Mouse (Mus musculus) bone marrow macrophage, adult 2 months (primary cell): ENCODE data around the gene Rtl1. TPM values are rescaled to one million over a fixed set of nuclear protein-coding genes. Genes with fewer than 3 reads are reported as not detected.

Source experiments
- H3K27ac ChIP-seq: 2 replicates; pipeline ENCODE4 v1.5.1; 2012; ENCODE audit warnings: low read depth, low read length; ENCODE audit not compliant: insufficient read depth
- H3K4me1 ChIP-seq: 2 replicates; pipeline ENCODE4 v1.6.1; 2012; ENCODE audit warnings: low read length; ENCODE audit not compliant: control insufficient read depth, insufficient read depth
- H3K4me3 ChIP-seq: 2 replicates; pipeline ENCODE4 v1.5.1; 2012; ENCODE audit warnings: mild to moderate bottlenecking, low read length, moderate library complexity; ENCODE audit not compliant: insufficient read depth
- CTCF ChIP-seq: IDR thresholded peaks from 2 replicates; pipeline ENCODE4 v1.5.1; 2012; ENCODE audit warnings: low read depth, mild to moderate bottlenecking, low read length, moderate library complexity
- POLR2A ChIP-seq: IDR thresholded peaks from 2 replicates; pipeline ENCODE4 v1.6.1; 2012; ENCODE audit warnings: mild to moderate bottlenecking, low read depth, low read length, borderline replicate concordance
- polyA plus RNA-seq: library from polyadenylated mRNA; stranded (reverse); fragments of >200 nt; gene quantifications from 2 replicates; pipeline ENCODE4 v1.2.4, GENCODE M21; 2012; ENCODE audit not compliant: missing spikeins, insufficient read depth, insufficient read length

Rtl1 gene
- polyA plus RNA-seq, result not detected in 2 replicates

DNA sequence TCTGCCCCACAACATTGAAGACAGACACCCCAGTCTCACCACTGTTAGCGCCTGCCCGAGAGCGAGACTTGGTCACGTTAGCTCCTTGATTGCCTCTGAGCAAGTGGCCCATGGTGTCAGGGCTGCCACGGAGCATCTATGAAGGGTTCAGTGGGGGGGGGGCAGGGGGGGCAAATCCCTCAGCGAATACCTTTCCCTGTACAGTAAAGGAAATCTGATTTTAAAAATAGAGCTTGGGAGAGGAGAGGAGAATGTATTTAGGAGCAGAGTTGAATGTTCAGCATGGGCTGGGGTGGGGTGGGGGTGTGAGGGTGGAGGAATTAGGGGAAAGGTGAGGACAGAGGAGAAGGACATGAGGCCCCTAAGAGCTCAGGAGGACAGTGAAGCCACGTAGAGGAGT lies at the start of gene Rtl1:
Gene Rtl1 (minus strand): TSS at position 101 of the 400 bp plus-strand sequence.
- Histone ChIP-seq H3K4me3 (no peak within 1 kb of the TSS), H3K27ac (no peak within 1 kb of the TSS), H3K4me1 (no peaks in the 10 kb centered on the region)
- TF ChIP-seq POLR2A (no peak), CTCF (no peak)

DNA sequence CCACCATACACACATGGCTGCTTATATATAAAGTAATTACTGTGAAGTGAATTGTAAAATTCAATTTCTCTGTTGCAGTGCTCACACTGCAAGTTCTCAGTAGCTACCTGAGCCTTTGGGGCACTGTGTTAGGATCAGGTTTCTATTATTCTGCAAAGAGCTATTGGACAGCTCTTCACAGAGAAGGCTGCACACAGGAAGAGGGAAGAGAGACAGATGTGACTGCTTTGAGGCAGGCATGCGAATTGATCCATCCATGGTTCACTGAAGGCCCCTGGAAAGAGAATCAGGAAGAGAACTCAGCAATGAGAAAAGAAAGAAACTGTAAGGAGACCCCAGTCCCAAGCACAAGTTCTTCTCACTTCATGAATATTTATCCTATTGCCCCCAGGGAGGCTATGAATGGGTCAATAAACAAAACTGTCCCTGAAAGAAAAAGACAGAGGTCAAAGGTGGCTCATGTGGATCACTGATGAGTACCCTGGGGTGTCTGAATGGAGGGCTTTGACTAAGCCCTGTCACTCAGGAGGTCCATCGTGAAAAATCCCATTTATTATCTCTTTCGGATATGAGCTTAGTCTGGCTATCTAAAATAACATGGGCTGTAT lies 40.5 kb upstream of the Rtl1 start:
- TF ChIP-seq CTCF (no peak), POLR2A (no peak)
- Histone ChIP-seq H3K4me1 (no peaks in the 10 kb centered on the region), H3K4me3 (no peak overlapping the region), H3K27ac (no peak overlapping the region)

DNA sequence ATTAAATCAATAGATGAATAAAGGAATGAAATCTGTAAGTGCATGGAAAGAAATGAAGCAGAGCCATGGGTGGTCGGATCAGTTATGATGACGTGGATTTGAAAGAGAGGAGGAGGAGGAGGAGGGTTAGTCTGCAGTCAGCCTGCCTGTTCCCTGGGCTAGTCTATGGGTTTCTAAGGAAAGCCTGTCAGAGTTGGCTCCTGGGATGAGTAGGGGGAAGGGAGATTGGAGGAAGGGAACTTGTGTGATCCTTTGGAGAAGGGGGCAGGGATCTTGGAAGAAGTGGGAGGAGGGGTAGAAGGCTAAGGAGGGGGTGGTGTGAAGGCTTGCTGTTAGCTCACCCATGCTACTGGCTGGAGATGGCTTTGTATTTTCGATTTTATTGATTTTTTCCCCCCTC lies 31.9 kb upstream of the Rtl1 start:
- no peak for TF ChIP-seq CTCF
- TF ChIP-seq POLR2A, result no peak
- Histone ChIP-seq H3K4me3 (no peak overlapping the region), H3K27ac (no peak overlapping the region), H3K4me1 (no peaks in the 10 kb centered on the region)

DNA sequence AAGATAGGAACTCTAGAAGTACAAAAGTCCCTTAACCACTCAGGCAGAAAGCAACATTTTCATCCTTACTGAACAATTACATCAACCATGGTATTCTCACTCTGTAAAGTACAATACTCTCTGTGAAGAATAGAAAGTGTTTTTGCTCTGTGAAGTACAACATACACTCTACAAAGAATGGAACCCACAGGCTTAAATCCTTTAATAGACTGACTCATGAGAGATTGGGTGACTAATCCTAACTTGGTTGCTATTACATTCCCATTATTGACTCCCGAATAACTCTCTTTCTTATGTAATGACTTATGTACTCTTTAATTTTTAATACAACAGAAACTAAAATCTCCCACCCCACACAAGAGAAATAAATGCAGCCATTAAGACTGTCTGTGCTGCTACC lies 28.8 kb upstream of the Rtl1 start:
- Histone ChIP-seq H3K4me3 (no peak overlapping the region), H3K27ac (no peak overlapping the region)

DNA sequence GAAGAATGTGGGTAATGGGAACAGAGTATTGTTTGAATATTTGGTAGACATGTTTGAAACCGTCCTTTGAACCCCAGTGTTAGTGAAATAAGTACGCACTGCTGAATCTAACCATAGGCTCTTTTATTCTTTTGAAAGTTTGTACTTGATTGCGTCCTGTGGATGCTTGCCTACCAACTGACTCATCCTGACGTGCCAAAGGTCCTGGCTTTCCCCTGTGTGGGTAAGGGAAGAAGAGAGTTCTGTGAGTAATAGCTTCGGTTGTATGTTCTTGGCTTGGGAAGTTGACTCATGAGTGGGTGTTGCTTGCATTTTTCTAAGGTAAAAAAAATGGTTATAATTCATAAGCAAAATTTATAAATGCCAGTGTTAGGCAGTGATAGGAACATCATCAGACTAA lies 26.8 kb upstream of the Rtl1 start:
- TF ChIP-seq POLR2A (no peak), CTCF (no peak)
- Histone ChIP-seq H3K4me3 (no peak overlapping the region), H3K4me1 (no peaks in the 10 kb centered on the region), H3K27ac (no peak overlapping the region)

More for the DNA sequence above, 28.8 kb upstream of the Rtl1 start:
- TF ChIP-seq POLR2A, result no peak
- TF ChIP-seq CTCF, result no peak
- no peaks in the 10 kb centered on the region for H3K4me1 ChIP-seq

DNA sequence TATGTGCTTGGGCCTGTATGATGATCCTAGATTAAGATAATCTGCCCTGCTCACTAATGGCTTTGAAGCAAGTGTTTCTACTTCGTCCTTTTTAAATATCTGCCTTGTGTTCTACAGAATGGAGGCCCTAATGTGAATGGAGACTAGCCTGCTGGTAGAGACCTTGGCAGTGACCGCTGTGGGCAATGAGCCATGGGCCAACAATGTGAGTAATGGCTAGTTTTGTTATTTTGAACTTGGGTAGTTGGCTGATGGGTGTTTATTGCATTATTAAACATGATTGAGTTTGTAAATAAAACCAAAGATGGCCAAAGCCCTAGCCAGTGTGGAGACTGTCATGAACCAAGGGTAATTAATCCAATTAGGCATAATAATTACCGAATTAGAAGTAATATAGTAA lies 20.1 kb upstream of the Rtl1 start:
- H3K4me1 ChIP-seq, result no peaks in the 10 kb centered on the region
- H3K27ac ChIP-seq, result no peak overlapping the region
- TF ChIP-seq POLR2A (no peak), CTCF (no peak)
- no peak overlapping the region for H3K4me3 ChIP-seq

DNA sequence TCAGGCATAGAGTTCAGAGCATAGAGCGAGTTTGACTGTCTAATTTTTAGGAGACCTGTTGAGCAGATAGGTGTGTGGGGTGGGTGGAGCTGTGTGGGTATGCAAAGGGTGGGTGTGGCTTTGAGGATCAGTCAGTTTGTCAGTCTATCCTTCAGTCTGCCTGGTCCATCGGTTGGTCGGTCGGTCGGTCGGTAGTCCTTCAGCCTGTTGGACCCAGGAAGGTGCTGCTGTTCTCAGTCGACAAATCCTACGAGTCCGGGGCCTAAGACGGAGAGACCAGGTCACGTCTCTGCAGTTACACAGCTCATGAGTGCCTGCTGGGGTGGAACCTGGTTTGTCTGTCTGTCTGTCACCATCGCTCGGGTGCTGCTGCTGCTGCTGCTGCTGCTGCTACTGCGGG lies 17.9 kb upstream of the Rtl1 start:
- TF ChIP-seq POLR2A (no peak), CTCF (no peak)
- no peak overlapping the region for H3K4me3 ChIP-seq
- H3K4me1 ChIP-seq, result no peaks in the 10 kb centered on the region
- no peak overlapping the region for H3K27ac ChIP-seq

DNA sequence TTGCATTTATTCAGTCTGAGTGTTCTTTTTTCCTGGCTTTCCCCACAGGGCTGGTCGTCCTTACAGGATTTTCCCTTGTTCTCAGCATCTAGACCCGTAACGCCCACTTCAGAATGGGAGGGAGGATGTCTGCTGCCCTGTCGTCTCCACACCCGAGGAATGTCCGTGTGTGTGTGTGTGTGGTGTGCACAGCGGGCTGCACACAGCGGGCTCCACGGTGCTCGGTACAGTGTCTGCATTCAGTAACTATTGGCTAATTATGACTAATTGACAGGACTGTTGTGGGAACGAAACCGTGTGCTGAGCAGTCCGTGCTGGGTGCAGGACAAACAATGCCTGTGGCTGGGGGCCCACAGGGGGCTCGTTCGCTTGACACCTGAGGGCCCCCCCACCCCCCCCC lies 17.0 kb upstream of the Rtl1 start:
- TF ChIP-seq POLR2A (no peak), CTCF (no peak)
- Histone ChIP-seq H3K4me3 (no peak overlapping the region), H3K4me1 (no peaks in the 10 kb centered on the region), H3K27ac (no peak overlapping the region)

DNA sequence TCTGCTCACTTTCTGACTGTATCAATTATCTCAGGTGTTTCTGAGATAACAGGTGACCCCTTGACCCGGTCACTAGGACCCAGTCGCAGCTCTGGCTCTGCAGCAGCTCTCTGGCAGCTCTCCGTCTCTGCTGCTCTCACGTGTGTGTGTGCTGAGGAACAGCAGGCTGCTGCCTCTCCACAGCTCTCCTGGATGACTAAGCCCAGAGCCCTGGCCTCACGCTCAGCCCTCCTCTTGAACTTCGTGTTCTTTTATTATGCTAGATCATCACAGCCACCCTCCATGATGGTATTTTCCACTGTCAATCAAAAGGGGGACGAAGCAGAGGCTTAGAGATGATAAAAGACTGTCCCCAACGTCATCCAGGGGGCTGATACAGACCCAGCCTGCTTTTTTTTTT lies 15.2 kb upstream of the Rtl1 start:
- no peak overlapping the region for H3K27ac ChIP-seq
- TF ChIP-seq POLR2A (no peak), CTCF (no peak)
- no peak overlapping the region for H3K4me3 ChIP-seq
- H3K4me1 ChIP-seq, result no peaks in the 10 kb centered on the region

DNA sequence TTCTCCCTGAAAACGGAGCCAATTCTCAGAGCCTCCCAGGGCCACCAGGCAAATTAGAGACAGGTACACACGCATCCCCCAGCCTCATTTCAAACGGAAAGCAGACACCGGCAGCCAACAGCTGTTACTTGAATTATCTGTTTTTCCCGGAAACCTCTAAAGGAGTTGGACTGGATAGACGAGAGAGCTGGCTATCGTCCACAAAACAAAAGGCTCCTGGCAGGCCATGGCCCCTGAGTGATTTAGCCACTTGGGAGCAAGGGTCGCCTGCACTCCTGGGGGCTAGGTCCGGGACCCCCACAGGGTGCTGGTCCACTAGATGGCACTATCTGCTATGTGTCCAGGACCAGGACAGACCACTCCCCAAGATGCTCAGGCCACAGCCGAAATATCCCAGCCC lies 14.3 kb upstream of the Rtl1 start:
- Histone ChIP-seq H3K27ac (no peak overlapping the region), H3K4me1 (no peaks in the 10 kb centered on the region), H3K4me3 (no peak overlapping the region)
- TF ChIP-seq POLR2A (no peak), CTCF (no peak)
